Mouse (Mus musculus): ENCODE data around the gene Efna5. TPM values are rescaled to one million over a fixed set of nuclear protein-coding genes. Genes with fewer than 3 reads are reported as not detected.

Efna5 gene
- polyA plus RNA-seq, 1 experiment from 2014 or later, result 32.3 TPM

- Histone ChIP-seq H3K9ac (ENCODE audit: low read depth, low read length) (no peak overlapping the region), H3K4me2 (ENCODE audit: low read length) (no peak overlapping the region), H3K27ac (ENCODE audit: low read depth, low read length) (no peak overlapping the region), H3K27me3 (replicated peaks; ENCODE audit: control insufficient read depth, insufficient read depth, low read length) (no peaks in the 10 kb centered on the region), H3K4me3 (ENCODE audit: low read length) (no peak overlapping the region), H3K9me3 (ENCODE audit: control insufficient read depth, low read length) (no peaks in the 10 kb centered on the region), H3K36me3 (ENCODE audit: control insufficient read depth, insufficient read depth, low read length) (no peaks in the 10 kb centered on the region), H3K4me1 (ENCODE audit: control insufficient read depth, insufficient read depth, low read depth, low read length) (no peaks in the 10 kb centered on the region)
- WGBS, result 71% methylated on average over 2 of the region's 2 CpGs
- ATAC-seq, result no peak
Measured at GRCm38 (mm10) chr17:62775976-62776375, 105.1 kb downstream of the Efna5 start.

- Histone ChIP-seq H3K4me2 (ENCODE audit: low read length) (no peak overlapping the region), H3K4me3 (ENCODE audit: low read length) (no peak overlapping the region), H3K27ac (ENCODE audit: low read depth, low read length) (no peak overlapping the region), H3K36me3 (ENCODE audit: control insufficient read depth, insufficient read depth, low read length) (no peaks in the 10 kb centered on the region), H3K9ac (ENCODE audit: low read depth, low read length) (no peak overlapping the region), H3K9me3 (ENCODE audit: control insufficient read depth, low read length) (no peaks in the 10 kb centered on the region), H3K4me1 (ENCODE audit: control insufficient read depth, insufficient read depth, low read depth, low read length) (no peaks in the 10 kb centered on the region), H3K27me3 (replicated peaks; ENCODE audit: control insufficient read depth, insufficient read depth, low read length) (no peaks in the 10 kb centered on the region)
- ATAC-seq, result no peak
- WGBS, result 85% methylated on average over 5 of the region's 5 CpGs
Measured at GRCm38 (mm10) chr17:62775401-62775800, 105.7 kb downstream of the Efna5 start.

GRCm38 (mm10) chr17:62774749-62775148, 106.4 kb downstream of the Efna5 start:
- Histone ChIP-seq H3K4me1 (ENCODE audit: control insufficient read depth, insufficient read depth, low read depth, low read length) (no peaks in the 10 kb centered on the region), H3K4me2 (ENCODE audit: low read length) (no peak overlapping the region), H3K9me3 (ENCODE audit: control insufficient read depth, low read length) (no peaks in the 10 kb centered on the region), H3K27ac (ENCODE audit: low read depth, low read length) (no peak overlapping the region), H3K9ac (ENCODE audit: low read depth, low read length) (no peak overlapping the region), H3K4me3 (ENCODE audit: low read length) (no peak overlapping the region), H3K36me3 (ENCODE audit: control insufficient read depth, insufficient read depth, low read length) (no peaks in the 10 kb centered on the region), H3K27me3 (replicated peaks; ENCODE audit: control insufficient read depth, insufficient read depth, low read length) (no peaks in the 10 kb centered on the region)
- no peak for ATAC-seq
- 93% methylated on average over 7 of the region's 7 CpGs for WGBS

GRCm38 (mm10) chr17:62766705-62767104, 114.4 kb downstream of the Efna5 start:
- peak; percentile 69 for ATAC-seq
- H3K4me2 ChIP-seq (ENCODE audit: low read length), result no peak overlapping the region
- H3K4me1 ChIP-seq (ENCODE audit: control insufficient read depth, insufficient read depth, low read depth, low read length), result no peaks in the 10 kb centered on the region
- no peak overlapping the region for H3K4me3 ChIP-seq (ENCODE audit: low read length)
- no peaks in the 10 kb centered on the region for H3K36me3 ChIP-seq (ENCODE audit: control insufficient read depth, insufficient read depth, low read length)
- 40% methylated on average over 4 of the region's 4 CpGs for WGBS
- H3K27me3 ChIP-seq (replicated peaks; ENCODE audit: control insufficient read depth, insufficient read depth, low read length), result no peaks in the 10 kb centered on the region
- H3K9me3 ChIP-seq (ENCODE audit: control insufficient read depth, low read length), result no peaks in the 10 kb centered on the region
- H3K27ac ChIP-seq (ENCODE audit: low read depth, low read length), result no peak overlapping the region
- no peak overlapping the region for H3K9ac ChIP-seq (ENCODE audit: low read depth, low read length)

- WGBS, result 76% methylated on average over 4 of the region's 4 CpGs
- Histone ChIP-seq H3K27ac (ENCODE audit: low read depth, low read length) (no peak overlapping the region), H3K9ac (ENCODE audit: low read depth, low read length) (no peak overlapping the region), H3K27me3 (replicated peaks; ENCODE audit: control insufficient read depth, insufficient read depth, low read length) (no peaks in the 10 kb centered on the region), H3K4me1 (ENCODE audit: control insufficient read depth, insufficient read depth, low read depth, low read length) (no peaks in the 10 kb centered on the region), H3K36me3 (ENCODE audit: control insufficient read depth, insufficient read depth, low read length) (no peaks in the 10 kb centered on the region), H3K4me3 (ENCODE audit: low read length) (no peak overlapping the region), H3K4me2 (ENCODE audit: low read length) (no peak overlapping the region), H3K9me3 (ENCODE audit: control insufficient read depth, low read length) (no peaks in the 10 kb centered on the region)
- no peak for ATAC-seq
Measured at GRCm38 (mm10) chr17:62765165-62765564, 116.0 kb downstream of the Efna5 start.

- Histone ChIP-seq H3K4me3 (ENCODE audit: low read length) (no peak overlapping the region), H3K9ac (ENCODE audit: low read depth, low read length) (no peak overlapping the region), H3K4me1 (ENCODE audit: control insufficient read depth, insufficient read depth, low read depth, low read length) (no peaks in the 10 kb centered on the region), H3K36me3 (ENCODE audit: control insufficient read depth, insufficient read depth, low read length) (no peaks in the 10 kb centered on the region), H3K27me3 (replicated peaks; ENCODE audit: control insufficient read depth, insufficient read depth, low read length) (no peaks in the 10 kb centered on the region), H3K27ac (ENCODE audit: low read depth, low read length) (no peak overlapping the region), H3K9me3 (ENCODE audit: control insufficient read depth, low read length) (no peaks in the 10 kb centered on the region), H3K4me2 (ENCODE audit: low read length) (no peak overlapping the region)
- no peak for ATAC-seq
- 88% methylated on average over 3 of the region's 3 CpGs for WGBS
Measured at GRCm38 (mm10) chr17:62756951-62757350, 124.2 kb downstream of the Efna5 start.

GRCm38 (mm10) chr17:62755635-62756034, 125.5 kb downstream of the Efna5 start:
- H3K27me3 ChIP-seq (replicated peaks; ENCODE audit: control insufficient read depth, insufficient read depth, low read length), result no peaks in the 10 kb centered on the region
- ATAC-seq, result no peak
- H3K9me3 ChIP-seq (ENCODE audit: control insufficient read depth, low read length), result no peaks in the 10 kb centered on the region
- H3K4me3 ChIP-seq (ENCODE audit: low read length), result no peak overlapping the region
- WGBS, result 93% methylated on average over 2 of the region's 2 CpGs
- no peak overlapping the region for H3K27ac ChIP-seq (ENCODE audit: low read depth, low read length)
- no peaks in the 10 kb centered on the region for H3K36me3 ChIP-seq (ENCODE audit: control insufficient read depth, insufficient read depth, low read length)
- no peaks in the 10 kb centered on the region for H3K4me1 ChIP-seq (ENCODE audit: control insufficient read depth, insufficient read depth, low read depth, low read length)
- no peak overlapping the region for H3K9ac ChIP-seq (ENCODE audit: low read depth, low read length)
- H3K4me2 ChIP-seq (ENCODE audit: low read length), result no peak overlapping the region

- H3K9ac ChIP-seq (ENCODE audit: low read depth, low read length), result no peak overlapping the region
- H3K27ac ChIP-seq (ENCODE audit: low read depth, low read length), result no peak overlapping the region
- no peaks in the 10 kb centered on the region for H3K4me1 ChIP-seq (ENCODE audit: control insufficient read depth, insufficient read depth, low read depth, low read length)
- H3K9me3 ChIP-seq (ENCODE audit: control insufficient read depth, low read length), result no peaks in the 10 kb centered on the region
- 86% methylated on average over 4 of the region's 4 CpGs for WGBS
- H3K36me3 ChIP-seq (ENCODE audit: control insufficient read depth, insufficient read depth, low read length), result no peaks in the 10 kb centered on the region
- H3K27me3 ChIP-seq (replicated peaks; ENCODE audit: control insufficient read depth, insufficient read depth, low read length), result no peaks in the 10 kb centered on the region
- no peak overlapping the region for H3K4me3 ChIP-seq (ENCODE audit: low read length)
- ATAC-seq, result no peak
- no peak overlapping the region for H3K4me2 ChIP-seq (ENCODE audit: low read length)
Measured at GRCm38 (mm10) chr17:62754638-62755037, 126.5 kb downstream of the Efna5 start.

GRCm38 (mm10) chr17:62752381-62752889, 128.7 kb downstream of the Efna5 start:
- Histone ChIP-seq H3K4me2 (ENCODE audit: low read length) (no peak overlapping the region), H3K9ac (ENCODE audit: low read depth, low read length) (no peak overlapping the region), H3K27me3 (replicated peaks; ENCODE audit: control insufficient read depth, insufficient read depth, low read length) (no peaks in the 10 kb centered on the region), H3K27ac (ENCODE audit: low read depth, low read length) (no peak overlapping the region), H3K4me3 (ENCODE audit: low read length) (no peak overlapping the region), H3K9me3 (ENCODE audit: control insufficient read depth, low read length) (no peaks in the 10 kb centered on the region), H3K36me3 (ENCODE audit: control insufficient read depth, insufficient read depth, low read length) (no peaks in the 10 kb centered on the region), H3K4me1 (ENCODE audit: control insufficient read depth, insufficient read depth, low read depth, low read length) (no peaks in the 10 kb centered on the region)
- ATAC-seq, result no peak
- 35% methylated on average over 2 of the region's 2 CpGs for WGBS

- no peaks in the 10 kb centered on the region for H3K27me3 ChIP-seq (replicated peaks; ENCODE audit: control insufficient read depth, insufficient read depth, low read length)
- 84% methylated on average over 3 of the region's 3 CpGs for WGBS
Measured at GRCm38 (mm10) chr17:62750647-62751046, 130.5 kb downstream of the Efna5 start.

More at GRCm38 (mm10) chr17:62750647-62751046, 130.5 kb downstream of the Efna5 start:
- no peak overlapping the region for H3K4me3 ChIP-seq (ENCODE audit: low read length)
- no peak overlapping the region for H3K4me2 ChIP-seq (ENCODE audit: low read length)
- H3K9ac ChIP-seq (ENCODE audit: low read depth, low read length), result no peak overlapping the region
- H3K9me3 ChIP-seq (ENCODE audit: control insufficient read depth, low read length), result no peaks in the 10 kb centered on the region
- ATAC-seq, result no peak
- H3K36me3 ChIP-seq (ENCODE audit: control insufficient read depth, insufficient read depth, low read length), result no peaks in the 10 kb centered on the region
- no peaks in the 10 kb centered on the region for H3K4me1 ChIP-seq (ENCODE audit: control insufficient read depth, insufficient read depth, low read depth, low read length)
- H3K27ac ChIP-seq (ENCODE audit: low read depth, low read length), result no peak overlapping the region
